Mouse (Mus musculus) Muller cell, postnatal 12 days (primary cell): ENCODE results near the gene Slco2a1.

Experiments
- DNase-seq: peaks from one replicate; pipeline ENCODE4 v3.0.0-alpha.2; 2015; ENCODE audit errors: inconsistent ontology term

Slco2a1 gene

GRCm38 (mm10) chr9:103036971-103037391 is 48.5 kb downstream of the Slco2a1 start:
- no peak for DNase-seq

GRCm38 (mm10) chr9:103038266-103038665 is 49.8 kb downstream of the Slco2a1 start:
- DNase-seq, result no peak

- no peak for DNase-seq
Measured at GRCm38 (mm10) chr9:103038705-103039104, 50.2 kb downstream of the Slco2a1 start.

- DNase-seq, result no peak
Measured at GRCm38 (mm10) chr9:103040581-103040980, 52.1 kb downstream of the Slco2a1 start.

GRCm38 (mm10) chr9:103045406-103045805 is 56.9 kb downstream of the Slco2a1 start:
- no peak for DNase-seq

GRCm38 (mm10) chr9:103049049-103049511 is 60.6 kb downstream of the Slco2a1 start:
- DNase-seq, result no peak

GRCm38 (mm10) chr9:103053829-103054228 is 65.3 kb downstream of the Slco2a1 start:
- no peak for DNase-seq

GRCm38 (mm10) chr9:103055061-103055460 is 66.5 kb downstream of the Slco2a1 start:
- peak; percentile 91 for DNase-seq

GRCm38 (mm10) chr9:103056164-103056563 is 67.7 kb downstream of the Slco2a1 start:
- no peak for DNase-seq

- DNase-seq, result no peak
Measured at GRCm38 (mm10) chr9:103060551-103060950, 72.0 kb downstream of the Slco2a1 start.

- DNase-seq, result peak; percentile 22
Measured at GRCm38 (mm10) chr9:103061471-103062053, 73.0 kb downstream of the Slco2a1 start.

GRCm38 (mm10) chr9:103063591-103063990 is 75.1 kb downstream of the Slco2a1 start:
- no peak for DNase-seq

GRCm38 (mm10) chr9:103066845-103067244 is 78.3 kb downstream of the Slco2a1 start:
- peak; percentile 88 for DNase-seq

- DNase-seq, result no peak
Measured at GRCm38 (mm10) chr9:103067651-103068050, 79.1 kb downstream of the Slco2a1 start.

GRCm38 (mm10) chr9:103068769-103069168 is 80.3 kb downstream of the Slco2a1 start:
- no peak for DNase-seq

GRCm38 (mm10) chr9:103071541-103072203 is 83.2 kb downstream of the Slco2a1 start:
- no peak for DNase-seq

GRCm38 (mm10) chr9:103072204-103072599 is 83.7 kb downstream of the Slco2a1 start:
- DNase-seq, result no peak

GRCm38 (mm10) chr9:103072926-103073515 is 84.5 kb downstream of the Slco2a1 start:
- no peak for DNase-seq

- no peak for DNase-seq
Measured at GRCm38 (mm10) chr9:103076836-103077531, 88.5 kb downstream of the Slco2a1 start.

- DNase-seq, result no peak
Measured at GRCm38 (mm10) chr9:103078194-103078691, 89.7 kb downstream of the Slco2a1 start.

GRCm38 (mm10) chr9:103080211-103080610 is 91.7 kb downstream of the Slco2a1 start:
- DNase-seq, result no peak
